Mouse (Mus musculus) gastrocnemius, postnatal 36 days (tissue): Measurements from ENCODE around the gene Cldn13. TPM values are rescaled to one million over a fixed set of nuclear protein-coding genes. Genes with fewer than 3 reads are reported as not detected.
"Not testable (repeated sequence)": the region's sequence is repeated elsewhere in the genome, so short reads cannot be mapped to it uniquely, and the experiment has no call there.

Experiments used
- DNase-seq, 2 experiments: peaks; one replicate each; pipeline ENCODE4 v3.0.0; 2022
- intact Hi-C: fragments of 180-260 bp; cut with DNase I; formaldehyde crosslinking; loops from one replicate; pipeline ENCODE4 v1.15.1; 2025
- long read RNA-seq, 2 experiments: library from polyadenylated mRNA; stranded (forward); transcript quantifications; one replicate each; pipeline ENCODE4 v2.0.0; 2021
- total RNA-seq, 2 experiments: library from RNA; stranded (reverse); gene quantifications; 2 replicates each; pipeline ENCODE4 v1.2.3; 2021

The Cldn13 gene
- total RNA-seq, result not detected
- long read RNA-seq, experiment 1, result 0 reads
- long read RNA-seq, experiment 2, result 0 reads

DNA sequence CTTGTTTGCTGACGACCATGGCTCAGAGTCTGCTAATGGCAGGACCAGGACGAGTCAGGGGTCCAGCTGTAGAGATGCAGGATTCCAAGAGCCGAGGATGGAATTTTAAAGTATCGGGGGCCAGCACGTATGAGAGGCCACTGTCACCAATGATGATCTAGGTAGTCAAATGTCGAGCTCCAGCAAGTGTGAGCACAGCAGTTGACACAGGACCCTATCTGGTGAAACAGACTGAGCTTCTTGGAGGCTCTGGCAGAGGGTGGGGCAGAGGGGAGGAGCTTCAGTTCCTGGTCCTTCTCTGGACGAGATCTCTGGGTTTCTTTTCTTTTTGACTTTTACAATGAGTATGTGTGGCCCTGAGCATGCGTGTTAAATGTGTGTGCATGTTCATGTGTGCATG is at the start of gene Cldn13:
Cldn13 (minus strand) TSS at position 216 of the 400 bp plus-strand sequence.
- DNase-seq, result no peak
- intact Hi-C loops, result no loop called here

DNA sequence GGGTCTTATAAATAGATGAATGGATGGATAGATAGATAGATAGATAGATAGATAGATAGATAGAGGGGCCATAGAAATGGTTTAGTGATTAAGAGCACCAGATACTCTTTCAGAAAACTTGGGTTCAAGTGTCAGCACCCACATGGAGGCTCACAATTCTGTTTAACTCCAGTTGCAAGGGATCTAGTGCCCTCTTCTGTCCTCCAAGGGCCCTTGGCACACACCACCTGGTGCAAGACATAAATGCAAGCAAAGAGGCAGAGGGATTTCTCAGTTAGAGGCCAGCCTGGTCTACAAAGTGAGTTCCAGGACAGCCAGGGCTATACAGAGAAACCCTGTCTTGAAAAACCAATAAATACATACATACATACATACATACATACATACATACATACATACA is 49.3 kb upstream of the Cldn13 start:
- DNase-seq, result not testable (repeated sequence)
- intact Hi-C loops, result loop anchor here (1.0 to 5.0 kb wide), 2 partner anchors 57 to 217 kb away; partner anchors contain the start of gene Eln

DNA sequence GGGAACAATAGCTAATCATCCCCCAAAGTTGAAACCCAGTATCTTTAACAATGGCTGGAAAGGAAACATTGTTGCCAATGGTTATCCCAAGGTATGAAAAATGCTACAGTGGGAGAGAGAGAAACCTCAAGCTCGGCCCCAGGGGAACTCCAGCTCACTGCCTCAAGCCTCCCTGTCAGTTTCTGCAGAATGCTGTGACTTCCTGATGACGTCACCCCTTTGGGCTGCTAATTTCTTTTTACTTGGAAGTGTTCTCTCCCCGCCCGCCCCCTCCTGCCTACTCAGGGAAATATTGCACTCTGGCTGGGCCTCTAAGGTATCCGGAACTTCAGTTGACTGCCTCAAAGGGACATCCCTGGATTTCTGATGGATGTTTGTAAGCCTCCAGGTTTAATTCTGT is 48.2 kb upstream of the Cldn13 start:
- intact Hi-C loops, result no loop called here

DNA sequence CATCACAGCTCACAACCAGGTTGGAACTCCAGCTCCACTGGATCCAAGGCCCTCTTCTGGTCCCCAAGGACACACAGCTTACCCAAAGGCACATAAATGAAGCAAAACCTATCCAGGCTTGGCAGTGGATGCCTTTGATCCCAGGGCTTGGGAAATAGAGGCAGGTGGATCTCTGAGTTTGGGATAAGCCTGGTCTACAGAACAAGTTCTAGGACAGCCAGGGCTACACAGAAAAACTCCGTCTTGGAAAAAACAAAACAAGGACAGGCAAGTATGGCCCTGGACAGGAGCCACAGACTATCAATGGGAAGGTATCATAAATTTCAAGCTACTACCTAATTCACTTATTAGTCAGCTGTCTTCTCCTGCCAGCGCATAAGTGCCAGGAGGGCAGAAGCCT is 46.2 kb upstream of the Cldn13 start:
- DNase-seq, result no peak
- intact Hi-C loops, result loop anchor here (1.0 to 2.0 kb wide), 2 partner anchors 29 to 55 kb away; partner anchors contain the start of genes Mettl27 and Tmem270

More for the DNA sequence above, 48.2 kb upstream of the Cldn13 start:
- DNase-seq, result no peak

DNA sequence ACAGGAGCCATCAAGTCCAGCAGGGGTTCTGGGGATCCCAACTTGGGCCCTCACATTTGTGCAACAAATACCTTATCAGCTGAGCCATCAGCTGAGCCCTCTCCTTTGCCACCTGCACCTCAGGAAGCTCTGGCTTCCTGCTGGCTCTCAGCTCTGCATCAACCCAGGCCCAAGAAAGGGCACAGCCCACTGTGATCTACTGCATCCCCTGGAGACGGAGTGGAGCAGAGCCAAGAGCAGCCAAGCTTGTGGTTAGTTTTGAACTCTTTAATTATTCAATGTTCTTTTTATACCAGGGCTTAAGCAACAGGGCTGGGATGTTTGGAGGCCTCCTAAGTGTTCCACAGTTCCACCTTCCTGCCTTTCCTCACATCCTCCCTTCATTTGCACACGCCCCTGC is 45.1 kb upstream of the Cldn13 start:
- no peak for DNase-seq
- intact Hi-C loops, result loop anchor here (2.0 kb wide), 1 partner anchor 28 kb away; the partner anchor contains the start of gene Mettl27

DNA sequence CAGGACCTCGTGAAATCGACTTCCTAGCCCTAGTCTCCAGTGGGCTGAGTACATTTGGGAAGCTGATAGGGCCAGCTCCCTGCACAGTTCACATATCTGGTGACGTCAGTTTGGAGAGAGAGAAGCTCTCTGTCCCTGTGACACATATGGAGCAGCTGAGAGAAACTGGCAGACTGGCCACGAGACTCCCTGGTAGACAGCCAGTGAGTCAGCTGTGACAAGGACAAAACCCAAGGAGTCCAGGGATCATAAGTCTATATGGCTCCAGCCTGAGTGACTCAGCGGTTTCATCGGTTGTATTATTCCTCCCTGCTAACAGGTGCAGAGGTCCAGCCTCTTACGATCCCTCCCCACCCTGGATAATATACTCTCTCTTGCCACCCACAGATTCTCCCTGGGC is 43.8 kb upstream of the Cldn13 start:
- DNase-seq, result no peak
- intact Hi-C loops, result no loop called here

DNA sequence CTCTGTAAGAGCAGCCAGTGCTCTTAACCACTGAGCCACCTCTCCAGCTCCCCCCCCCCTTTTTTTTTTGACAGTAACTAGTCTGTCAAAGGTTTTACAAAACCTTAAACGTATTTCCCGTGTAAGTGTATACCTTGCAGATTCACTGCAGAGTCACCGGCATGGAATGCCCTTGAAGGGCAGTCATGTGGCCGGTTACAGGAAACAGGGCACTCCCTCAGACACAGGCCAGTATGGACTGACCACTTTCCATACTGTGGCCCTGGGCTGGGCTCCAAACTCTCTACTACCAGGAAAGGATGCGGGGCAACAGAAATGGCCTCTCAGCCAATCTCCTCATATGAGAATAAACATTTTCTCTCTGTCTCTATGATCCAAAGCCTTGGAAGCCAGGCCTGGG is 40.2 kb upstream of the Cldn13 start:
- intact Hi-C loops, result no loop called here
- DNase-seq, result no peak

DNA sequence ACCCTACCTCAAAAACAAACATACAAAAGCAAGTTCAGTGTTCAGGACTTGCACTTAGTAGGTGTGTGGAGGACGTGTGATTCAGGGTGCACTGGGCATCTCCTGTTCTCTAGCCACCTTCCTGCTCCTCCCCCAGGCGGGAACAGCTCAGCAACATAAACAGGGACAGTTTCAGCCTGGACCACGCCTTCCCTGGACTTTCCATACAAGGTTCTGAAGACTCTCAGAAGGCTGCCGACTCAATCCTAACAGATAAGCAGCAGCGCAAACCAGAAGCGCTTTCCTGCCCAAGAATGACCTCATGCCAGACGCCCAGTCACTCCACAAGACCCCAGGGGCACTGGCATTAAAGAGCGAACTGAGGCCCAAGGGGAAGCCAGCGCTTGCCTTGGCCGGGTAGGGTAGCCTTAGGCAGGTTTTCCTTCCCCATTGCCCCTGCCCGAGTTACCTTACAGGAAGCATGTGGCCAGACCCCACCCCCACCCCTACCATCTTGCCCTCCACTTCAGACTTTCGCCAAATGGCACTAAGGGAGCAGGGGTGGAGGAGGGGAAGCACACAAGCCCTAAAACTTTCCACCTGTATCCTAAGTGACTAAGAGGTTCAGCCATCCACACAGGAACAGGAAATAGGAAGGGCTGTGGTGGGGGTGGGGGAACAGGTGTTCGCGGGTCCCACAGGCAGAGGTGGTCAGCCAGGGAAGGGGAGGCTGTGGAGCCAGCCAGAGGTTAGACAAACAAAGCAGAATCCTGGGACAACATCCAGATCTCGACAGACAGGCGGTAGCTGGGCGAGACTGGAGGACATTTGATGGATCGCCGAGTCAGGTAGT is 35.9 kb upstream of the Cldn13 start:
- intact Hi-C loops, result no loop called here
- DNase-seq, result no peak

DNA sequence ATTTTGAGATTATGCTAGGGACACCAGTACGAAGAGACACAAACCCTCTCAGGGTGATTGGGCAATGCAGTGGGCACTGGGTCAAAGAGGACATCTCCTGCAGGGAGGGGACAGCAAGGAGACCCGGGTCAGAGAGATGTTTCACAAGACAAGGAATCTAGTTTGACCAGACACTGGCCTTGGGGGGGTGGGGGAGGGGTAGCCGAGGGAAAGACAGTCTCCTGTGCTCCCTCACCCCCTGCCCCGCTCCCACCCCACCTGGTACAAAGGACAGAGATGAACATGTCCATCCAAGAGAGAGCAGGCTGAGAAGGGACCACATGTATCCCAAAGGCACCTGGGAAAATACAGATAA is 32.7 kb upstream of the Cldn13 start:
- intact Hi-C loops, result no loop called here

DNA sequence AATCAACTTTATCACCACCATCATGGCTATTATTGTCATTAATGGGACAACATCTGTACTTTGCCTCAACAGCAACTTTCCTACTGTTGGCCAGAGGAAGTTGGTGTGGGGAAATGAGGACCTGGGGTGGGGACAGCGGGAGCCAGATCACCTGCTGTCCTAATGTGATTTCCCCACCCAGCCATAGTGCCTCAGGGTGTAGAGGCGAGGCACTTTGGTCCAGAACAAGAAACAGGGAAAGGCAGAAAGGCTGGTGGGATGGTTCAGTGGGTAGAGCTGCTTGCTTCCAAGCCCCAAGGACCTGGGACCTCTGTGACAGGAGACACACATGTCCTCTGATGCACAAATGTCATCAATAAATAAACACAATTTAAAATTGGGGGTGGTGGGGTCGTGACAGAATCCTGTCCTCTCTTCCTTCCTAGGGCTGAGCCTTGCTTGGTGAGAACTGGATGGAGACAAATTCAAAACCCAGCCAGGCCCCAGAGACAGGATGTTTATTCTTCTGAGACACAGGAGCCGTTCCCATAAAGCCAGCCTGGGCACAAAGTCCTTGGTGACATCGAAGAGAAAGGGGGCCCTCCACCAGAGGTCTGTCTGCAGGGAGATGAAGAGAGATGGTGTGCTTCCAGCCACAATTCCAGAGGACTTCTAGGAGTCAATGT is 32.2 kb upstream of the Cldn13 start:
- intact Hi-C loops, result no loop called here
- DNase-seq, result no peak

More for the DNA sequence above, 32.7 kb upstream of the Cldn13 start:
- no peak for DNase-seq

DNA sequence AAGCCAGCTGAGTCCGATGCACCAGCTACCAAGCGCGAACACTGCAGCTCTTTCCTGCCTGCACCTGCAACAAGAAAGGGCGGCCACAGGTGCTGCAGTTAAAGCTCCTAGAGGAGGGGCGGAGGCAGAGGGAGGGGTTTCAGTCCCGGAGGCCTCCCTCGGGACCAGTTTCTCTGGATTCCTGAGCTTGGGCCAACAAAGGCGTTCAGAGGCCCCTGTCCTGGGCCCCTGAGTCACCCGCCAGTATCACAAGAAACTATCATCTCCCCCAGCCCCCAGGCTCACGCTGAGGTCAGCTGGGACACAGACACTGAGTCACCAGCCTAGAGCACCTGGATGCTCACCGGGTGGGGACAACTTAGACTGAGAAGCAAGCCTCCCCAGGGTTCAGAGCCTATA is 31.5 kb upstream of the Cldn13 start, which contains the start of gene Cldn4:
Cldn4 (minus strand) TSS at position 78 of the 399 bp plus-strand sequence.
- intact Hi-C loops, result no loop called here
- no peak for DNase-seq

DNA sequence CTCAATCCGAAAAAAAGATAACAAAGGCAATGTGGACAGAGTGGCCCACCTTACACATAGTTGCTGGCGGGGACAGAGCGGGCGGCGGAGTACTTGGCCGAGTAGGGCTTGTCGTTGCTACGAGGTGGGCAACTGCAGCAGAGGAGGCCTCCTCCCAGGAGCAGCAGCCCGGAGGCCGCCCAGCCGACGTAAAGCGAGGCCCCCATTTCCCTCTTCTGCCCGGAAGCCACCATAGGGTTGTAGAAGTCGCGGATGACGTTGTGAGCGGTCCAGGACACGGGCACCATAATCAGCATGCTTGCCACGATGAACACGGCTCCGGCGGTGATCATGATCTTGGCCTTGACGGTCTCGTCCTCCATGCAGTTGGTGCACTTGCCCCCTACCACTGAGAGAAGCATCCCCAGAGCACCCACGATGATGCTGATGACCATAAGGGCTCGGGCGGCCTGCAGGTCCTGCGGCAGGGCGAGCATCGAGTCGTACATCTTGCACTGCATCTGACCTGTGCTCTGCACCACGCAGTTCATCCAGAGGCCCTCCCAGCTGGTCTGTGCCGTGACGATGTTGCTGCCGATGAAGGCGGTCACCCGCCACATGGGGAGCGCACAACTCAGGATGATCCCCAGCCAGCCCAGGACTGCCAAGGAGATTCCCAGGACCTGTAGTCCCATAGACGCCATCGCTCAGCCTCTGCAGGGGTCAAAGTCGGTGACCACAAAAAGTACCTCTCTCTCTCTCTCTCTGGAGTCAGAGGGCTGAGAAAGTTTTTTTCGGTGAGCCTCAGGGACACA is 30.9 kb upstream of the Cldn13 start:
- intact Hi-C loops, result no loop called here
- DNase-seq, result no peak

DNA sequence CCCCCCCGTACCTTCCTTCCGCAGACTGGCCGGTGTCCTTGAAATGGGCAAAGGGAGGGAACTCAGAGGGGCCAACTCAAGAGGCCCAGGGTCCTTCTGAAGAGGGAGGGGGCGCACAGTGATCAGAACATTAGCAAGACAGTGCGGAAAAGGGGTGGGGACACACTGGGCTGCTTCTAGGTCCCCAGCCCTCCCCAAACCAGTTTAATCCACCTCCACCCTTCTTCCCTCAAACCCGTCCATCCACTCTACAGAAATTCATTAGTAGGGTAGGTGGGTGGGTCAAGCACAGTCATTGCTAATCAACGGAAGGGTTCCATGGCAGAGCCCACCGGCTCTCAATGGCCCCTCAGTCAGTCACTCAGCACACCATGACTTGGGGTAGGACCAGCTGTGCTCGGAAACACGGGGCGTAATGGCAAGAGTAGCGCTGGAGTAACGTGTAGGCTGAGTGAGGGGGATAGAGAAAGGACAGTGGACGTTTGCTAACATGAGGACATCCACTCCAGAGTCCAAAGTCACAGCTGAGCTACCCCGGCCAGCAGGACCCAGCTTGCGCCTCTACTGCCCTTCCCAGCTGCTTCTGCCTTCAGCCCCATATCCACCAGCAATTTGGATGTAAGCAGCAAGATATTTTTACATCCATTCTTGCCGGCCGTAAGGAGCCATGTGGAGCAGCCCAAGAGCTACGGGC is 30.1 kb upstream of the Cldn13 start:
- no peak for DNase-seq
- intact Hi-C loops, result no loop called here

DNA sequence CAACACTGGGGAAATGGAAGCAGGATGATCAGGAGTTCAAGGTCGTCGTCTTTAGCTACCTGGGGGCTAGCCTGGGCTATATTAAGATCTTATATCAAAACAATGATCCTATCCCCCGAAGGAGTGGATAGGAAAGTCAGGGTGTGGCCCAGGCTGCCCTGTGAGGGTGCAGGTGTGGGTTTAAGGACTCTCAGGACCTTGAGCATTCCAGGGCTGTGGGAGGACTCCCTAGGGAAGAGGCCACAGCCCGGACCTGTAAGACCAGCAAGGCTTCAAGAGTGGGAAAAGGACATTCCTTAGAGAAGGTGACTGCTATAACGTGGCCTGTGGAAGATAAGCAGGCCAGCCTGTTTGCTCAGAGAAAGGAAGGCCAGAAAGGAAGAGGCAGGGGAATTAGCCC is 28.9 kb upstream of the Cldn13 start:
- intact Hi-C loops, result no loop called here
- DNase-seq, result no peak

DNA sequence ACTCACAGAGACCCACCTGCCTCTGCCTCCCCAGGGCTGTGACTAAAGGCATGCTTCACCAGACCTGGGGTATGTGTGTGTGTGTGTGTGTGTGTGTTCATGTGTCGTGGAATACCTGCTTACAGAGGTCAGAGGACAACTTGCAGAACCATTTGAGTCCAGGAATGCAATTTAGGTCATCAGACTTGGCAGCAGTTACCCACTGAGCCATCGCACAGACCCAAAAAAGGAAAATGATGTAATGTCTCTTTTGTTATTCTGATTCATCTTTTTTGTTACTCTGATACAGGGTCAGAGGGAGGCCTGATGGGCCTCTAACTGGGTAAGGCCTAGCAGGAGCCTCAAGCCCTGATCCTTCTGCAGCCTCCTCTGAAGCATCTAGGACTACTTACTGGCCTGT is 27.4 kb upstream of the Cldn13 start:
- intact Hi-C loops, result no loop called here
- DNase-seq, result no peak

DNA sequence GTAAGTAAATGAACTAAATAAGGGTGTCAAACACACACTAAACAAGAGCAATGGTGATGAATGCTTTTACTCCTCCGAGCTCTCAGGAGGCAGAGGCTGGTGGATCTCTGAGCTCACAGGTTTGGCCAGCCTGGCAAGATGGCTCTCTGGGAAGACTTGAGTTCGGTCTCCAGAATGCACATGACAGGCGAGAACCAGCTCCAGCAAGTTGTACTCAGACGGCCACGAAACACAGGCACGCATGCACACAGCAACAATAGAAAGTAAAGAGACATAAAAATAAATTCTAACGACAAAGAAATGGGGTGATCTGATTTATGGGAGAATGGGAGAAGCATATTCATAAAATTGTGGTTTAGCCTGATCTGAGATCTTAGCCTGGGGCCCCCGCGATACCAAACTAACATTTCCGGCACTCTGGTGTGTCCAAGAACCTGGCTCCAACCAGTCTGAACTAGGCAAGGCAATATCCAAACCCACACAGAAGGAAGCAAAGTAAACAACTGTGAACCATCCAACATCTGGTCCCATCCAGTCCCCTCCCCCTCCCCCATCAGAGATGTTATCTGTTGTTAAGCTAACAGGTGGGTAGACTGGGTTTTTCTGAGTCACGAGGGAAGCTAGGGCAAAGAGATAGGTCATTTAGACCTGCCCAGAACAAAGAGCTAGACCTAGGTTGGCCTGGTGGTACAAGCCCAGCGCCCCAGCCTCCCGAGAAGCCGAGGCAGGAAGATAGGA is 26.3 kb upstream of the Cldn13 start:
- intact Hi-C loops, result no loop called here
- DNase-seq, result no peak

DNA sequence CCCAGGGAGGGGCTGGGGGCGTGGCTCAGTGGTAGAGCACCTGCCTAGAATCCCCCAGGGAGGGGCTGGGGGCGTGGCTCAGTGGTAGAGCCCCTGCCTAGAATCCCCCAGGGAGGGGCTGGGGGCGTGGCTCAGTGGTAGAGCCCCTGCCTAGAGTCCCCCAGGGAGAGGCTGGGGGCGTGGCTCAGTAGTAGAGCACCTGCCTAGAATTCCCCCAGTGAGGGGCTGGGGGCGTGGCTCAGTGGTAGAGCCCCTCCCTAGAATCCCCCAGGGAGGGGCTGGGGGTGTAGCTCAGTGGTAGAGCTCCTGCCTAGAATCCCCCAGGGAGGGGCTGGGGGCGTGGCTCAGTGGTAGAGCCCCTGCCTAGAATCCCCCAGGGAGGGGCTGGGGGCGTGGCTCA is 24.2 kb upstream of the Cldn13 start:
- intact Hi-C loops, result not testable (repeated sequence)

DNA sequence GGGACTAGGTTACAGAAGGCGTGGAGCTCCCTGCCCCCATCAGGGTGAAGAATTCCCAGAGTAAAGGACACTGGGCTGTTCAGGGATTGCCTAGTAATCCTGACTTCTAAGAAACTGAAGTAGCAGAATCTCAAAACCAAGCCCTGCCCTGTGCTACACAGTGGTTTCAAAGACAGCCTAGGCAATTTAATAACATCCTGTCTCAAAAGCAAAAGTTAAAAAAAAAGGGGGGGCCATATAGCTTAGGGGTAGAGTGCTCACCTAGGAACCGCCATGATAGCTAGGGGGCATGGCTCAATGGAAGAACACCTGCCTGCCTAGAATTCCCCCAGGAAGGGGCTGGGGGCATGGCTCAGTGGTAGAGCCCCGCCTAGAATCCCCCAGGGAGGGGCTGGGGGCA is 23.7 kb upstream of the Cldn13 start:
- no peak for DNase-seq
- intact Hi-C loops, result no loop called here

More for the DNA sequence above, 24.2 kb upstream of the Cldn13 start:
- not testable (repeated sequence) for DNase-seq

DNA sequence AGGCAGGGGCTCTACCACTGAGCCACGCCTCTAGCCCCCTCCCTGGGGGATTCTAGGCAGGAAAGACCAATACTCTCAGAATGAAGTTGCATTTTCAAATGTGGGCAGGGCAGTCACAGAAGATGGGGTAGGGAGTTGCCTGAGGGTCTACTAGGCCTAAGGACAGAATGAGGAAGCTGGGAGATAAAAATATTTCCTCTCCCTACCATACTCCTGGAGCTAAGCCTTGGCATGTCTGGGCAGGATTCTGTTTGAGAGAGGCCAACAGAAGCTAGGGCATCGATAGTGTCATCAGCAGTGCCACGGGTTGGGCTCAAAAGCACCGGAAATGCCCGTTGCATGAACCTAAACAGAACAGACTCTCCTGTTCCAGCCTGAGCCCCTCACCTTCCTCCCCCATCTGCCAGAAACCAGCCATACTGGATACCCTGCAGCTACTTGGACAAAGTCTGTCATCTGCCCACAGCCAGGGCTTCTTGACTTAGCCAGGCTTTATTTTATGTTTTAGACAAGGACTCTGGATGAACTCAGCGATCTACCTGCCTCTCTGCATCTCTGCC is 21.4 kb upstream of the Cldn13 start:
- DNase-seq, result no peak
- intact Hi-C loops, result no loop called here
